Mouse (Mus musculus) retina, embryonic 14.5 days (tissue): ENCODE results near the gene Sertad1.
"Not testable (repeated sequence)": the region's sequence is repeated elsewhere in the genome, so short reads cannot be mapped to it uniquely, and the experiment has no call there.

ENCODE experiments used
- DNase-seq: peaks from one replicate; pipeline ENCODE4 v3.0.0-alpha.2; 2015; ENCODE audit warnings: low spot score

Sertad1 gene

DNA sequence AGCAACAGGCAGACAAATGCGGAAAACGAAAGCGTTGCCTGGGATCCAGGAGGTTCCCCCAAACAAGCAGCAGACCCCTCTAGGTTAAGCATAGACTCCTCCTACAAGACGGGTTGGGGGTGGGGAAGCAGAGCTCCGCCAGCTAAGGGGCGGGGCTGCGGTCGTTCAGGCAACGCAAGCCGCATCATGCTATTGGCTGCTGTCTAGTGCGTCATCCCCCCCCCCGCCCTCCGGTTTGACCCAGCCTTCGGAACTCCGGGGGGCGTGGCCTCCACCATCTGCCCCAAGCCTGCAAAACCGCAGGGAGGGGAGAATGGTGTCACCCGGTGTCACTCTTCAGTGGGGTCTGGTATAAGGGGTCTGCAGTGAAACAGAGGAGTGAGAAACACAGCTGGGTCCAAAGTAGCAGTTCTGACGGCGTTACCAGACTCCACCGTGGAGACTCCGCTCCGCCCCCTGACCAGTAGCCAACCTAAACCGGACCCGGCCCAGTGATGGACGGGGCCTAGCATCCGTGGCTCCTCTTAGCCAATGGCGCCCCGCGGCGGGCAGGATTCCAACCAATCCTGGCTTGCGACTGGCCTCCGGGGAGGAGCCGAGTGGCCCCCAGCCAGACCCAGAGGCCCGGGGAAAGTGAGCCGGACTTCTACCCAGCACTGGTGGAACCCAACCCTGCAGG is 13.4 kb upstream of the Sertad1 start, which contains the start of gene Sertad3:
Gene Sertad3 (plus strand): TSS at position 613 of the 679 bp plus-strand sequence.
- DNase-seq: peak; percentile 99

GRCm38 (mm10) chr7:27473835-27474489 is 12.7 kb upstream of the Sertad1 start:
- no peak for DNase-seq

DNA sequence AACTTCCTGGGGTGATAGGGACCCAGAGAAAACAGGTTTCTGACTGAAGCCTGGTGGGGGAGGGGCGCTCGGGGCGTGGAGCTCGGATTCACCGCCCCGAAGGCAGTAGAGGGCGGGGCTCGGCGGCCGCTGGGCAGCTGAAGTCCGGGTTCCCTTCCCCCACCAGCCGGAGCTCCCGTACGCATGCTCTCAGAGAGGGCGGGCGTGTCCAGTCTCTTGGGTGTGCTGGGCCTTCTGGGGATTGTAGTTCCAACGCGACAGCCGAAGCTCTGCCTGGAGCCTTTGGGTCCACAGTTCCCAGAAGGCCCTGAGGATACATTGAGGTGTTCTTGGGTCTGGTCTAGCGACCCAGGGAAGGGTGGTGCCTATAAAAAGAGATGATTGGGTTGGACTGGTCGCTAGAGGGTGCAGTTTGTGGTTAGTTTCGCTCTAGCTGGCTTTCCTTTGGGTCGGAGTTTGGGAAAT is 12.2 kb upstream of the Sertad1 start:
- DNase-seq: peak; percentile 98

DNA sequence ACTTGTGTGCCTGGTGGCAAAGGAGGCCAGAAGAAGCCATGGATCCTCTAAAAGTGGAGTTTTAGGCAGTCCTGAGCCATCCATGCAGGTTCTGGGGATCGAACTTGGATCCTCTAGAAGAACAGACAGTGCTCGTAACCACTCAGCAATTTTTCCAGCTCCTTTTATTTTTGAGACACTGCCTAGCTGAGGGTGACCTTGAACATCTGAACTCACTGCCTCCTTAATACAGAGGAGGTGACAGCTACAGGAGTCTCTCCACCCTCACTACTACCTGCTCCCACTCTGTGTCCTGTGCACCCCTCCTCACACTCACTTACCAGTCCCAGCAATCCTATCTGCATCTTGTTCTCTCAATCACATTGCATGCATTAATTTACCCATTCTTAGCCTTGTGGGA is 11.1 kb upstream of the Sertad1 start:
- no peak for DNase-seq

GRCm38 (mm10) chr7:27476098-27476635 is 10.5 kb upstream of the Sertad1 start:
- DNase-seq: no peak

GRCm38 (mm10) chr7:27478561-27478960 is 8.1 kb upstream of the Sertad1 start:
- DNase-seq: no peak

DNA sequence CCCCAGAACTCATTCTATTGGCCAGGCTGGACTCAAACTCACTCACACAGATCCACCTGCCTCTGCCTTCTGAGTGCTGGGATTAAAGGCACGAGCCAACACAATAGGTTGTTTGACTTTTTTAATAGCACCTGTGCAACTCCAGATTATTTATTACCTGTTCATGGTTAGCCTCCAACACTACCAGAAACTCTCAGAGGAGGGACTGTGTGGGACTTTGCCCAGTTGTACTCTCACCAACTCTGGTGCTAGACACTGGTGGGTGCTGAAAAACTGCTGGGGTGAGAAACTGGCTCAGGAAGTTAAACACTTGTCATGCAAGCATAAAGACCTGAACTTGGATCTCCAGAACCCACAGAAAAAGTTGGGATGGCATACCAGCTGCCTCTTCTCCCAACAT is 7.0 kb upstream of the Sertad1 start:
- DNase-seq: no peak

GRCm38 (mm10) chr7:27480506-27480905 is 6.2 kb upstream of the Sertad1 start:
- DNase-seq: no peak

- DNase-seq: no peak
These were observed 5.6 kb upstream of the Sertad1 start for GRCm38 (mm10) chr7:27480927-27481626.

GRCm38 (mm10) chr7:27481627-27481969 is 5.1 kb upstream of the Sertad1 start:
- peak; percentile 74 for DNase-seq

DNA sequence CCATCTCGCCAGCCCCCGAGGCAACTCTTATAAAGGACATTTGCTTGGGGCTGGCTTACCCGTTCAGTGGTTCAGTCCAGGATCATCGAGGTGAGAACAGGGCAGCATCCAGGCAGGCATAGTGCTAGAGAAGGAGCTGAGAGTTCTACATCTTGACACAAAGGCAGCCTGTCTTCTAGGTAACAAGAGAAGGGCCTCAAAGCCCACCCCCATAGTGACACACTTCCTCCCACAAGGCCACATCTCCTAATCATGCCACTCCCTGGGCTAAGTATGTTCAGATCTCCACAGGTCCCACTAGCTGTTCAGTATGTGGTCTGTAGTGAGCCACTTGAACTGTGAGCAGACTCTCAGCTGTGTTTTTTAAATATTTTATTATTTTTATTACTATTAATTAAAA is 2.9 kb upstream of the Sertad1 start:
- DNase-seq: no peak

GRCm38 (mm10) chr7:27486102-27486769 is 474 bp upstream of the Sertad1 start:
- no peak for DNase-seq

DNA sequence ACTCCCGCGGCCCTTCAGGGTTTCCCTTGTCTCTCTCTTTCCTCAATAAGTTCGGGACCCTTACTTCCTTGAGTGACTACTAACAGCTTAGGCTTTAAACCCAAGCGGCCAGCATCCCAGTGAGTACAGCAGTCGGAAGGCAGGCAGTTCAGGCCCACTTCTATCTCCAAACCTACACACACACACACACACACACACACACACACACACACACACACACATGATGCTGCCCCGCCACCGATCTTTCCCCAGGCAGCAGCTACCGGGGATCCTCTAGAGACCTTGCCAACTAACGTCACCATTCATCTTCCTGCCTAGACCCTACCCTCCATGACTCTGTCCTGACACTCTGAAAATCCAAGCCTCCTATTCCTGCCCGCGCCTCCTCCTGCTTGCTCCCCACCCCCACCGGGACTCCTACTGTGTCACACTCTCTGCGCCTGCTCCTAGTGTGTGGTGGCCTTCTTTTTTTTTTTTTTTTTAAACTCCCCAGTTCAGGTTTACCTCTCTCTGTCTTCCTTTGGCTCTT is 1.1 kb downstream of the Sertad1 start:
- DNase-seq: no peak

- no peak for DNase-seq
These were observed 2.7 kb downstream of the Sertad1 start for GRCm38 (mm10) chr7:27489270-27489869.

DNA sequence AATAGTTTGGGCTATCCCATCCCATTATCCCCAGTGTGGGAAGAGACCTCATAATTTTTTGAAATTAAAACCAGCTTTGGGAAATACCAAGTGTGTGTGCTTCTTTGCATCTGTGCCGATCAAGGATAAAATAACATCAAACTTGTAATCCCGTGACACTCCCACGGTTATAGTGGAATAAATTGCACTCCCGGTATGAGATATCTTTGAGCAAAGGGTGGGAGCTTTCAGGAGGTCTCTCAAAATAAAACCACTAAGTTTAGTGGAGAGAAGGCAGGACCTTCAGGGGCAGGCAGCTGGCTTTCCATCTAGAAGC is 3.5 kb downstream of the Sertad1 start:
- no peak for DNase-seq

- peak; percentile 79 for DNase-seq
These were observed 4.0 kb downstream of the Sertad1 start for GRCm38 (mm10) chr7:27490543-27491329.

DNA sequence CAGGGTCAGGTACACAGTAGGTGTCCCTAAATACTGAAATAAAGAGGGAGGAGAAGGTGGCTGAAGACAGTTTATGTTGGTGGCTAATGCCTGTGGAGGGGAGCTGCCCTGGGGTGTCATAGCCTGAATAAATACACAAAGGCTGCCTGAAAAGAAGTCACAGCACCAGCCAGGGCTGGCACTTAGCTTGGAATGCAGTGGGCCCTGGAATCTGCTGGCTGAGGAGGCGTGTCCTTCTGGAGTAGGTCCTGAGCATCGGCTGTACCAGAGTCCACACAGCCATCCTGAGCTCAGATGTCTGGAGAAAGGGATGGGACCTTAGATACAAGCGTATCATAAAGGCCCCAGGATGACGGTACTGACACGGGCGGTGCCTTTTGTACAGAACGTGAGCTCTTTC is 5.1 kb downstream of the Sertad1 start:
- no peak for DNase-seq

- no peak for DNase-seq
These were observed 6.3 kb downstream of the Sertad1 start for GRCm38 (mm10) chr7:27493022-27493421.

- no peak for DNase-seq
These were observed 6.7 kb downstream of the Sertad1 start for GRCm38 (mm10) chr7:27493450-27493849.

DNA sequence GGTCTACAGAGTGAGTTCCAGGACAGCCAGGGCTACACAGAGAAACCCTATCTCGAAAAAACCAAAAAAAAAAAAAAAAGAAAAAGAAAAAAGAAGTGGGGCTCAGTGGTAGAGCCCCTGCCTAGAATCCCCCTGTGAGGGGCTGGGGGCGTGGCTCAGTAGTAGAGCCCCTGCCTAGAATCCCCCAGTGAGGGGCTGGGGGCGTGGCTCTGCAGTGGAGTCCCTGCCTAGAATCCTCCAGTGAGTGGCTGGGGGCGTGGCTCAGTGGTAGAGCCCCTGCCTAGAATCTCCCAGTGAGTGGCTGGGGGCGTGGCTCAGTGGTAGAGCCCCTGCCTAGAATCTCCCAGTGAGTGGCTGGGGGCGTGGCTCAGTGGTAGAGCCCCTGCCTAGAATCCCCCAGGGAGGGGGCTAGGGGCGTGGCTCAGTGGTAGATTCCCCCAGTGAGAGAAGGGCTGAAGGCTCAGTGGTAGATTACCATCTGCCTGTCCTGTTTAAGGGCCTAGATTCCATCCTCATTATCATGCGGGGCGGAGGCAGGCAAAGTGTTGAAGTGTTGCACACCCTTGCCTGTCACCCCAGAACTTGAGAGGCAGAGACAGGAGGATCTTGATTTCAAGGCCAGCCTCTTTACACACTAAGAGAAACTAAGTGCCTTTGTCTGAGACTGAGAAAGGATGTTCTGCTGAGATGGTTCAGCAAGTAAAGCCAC is 8.1 kb downstream of the Sertad1 start:
- not testable (repeated sequence) for DNase-seq
